ENCODE assay signal across 9 mouse cellular contexts in genomic region chr9:55430133-55430532, GRCm38 (mm10).
DNase-seq lines count a peak whose midpoint lies in the region; ATAC-seq and TF ChIP-seq lines count a peak whose summit lies in the region.
"Had no signal": no experiment of that assay in that cellular context is flagged by ENCODE, and none has a peak within 500 bp of the region (broad histone marks: within the 10 kb centered on the region; RNA-seq: fewer than 3 reads in every experiment).

No protein-coding gene starts in this region.

- H3K4me1 ChIP-seq in E14TG2a.4 (replicated peaks; ENCODE audit: low read depth, low read length): peaks cover 38% of the 10 kb centered on the region
- peaks cover 6% of the 10 kb centered on the region for H3K4me1 ChIP-seq in hindbrain, embryonic 16.5 days (ENCODE audit: control insufficient read depth, insufficient read depth, low read depth, low read length)
- H3K4me1 ChIP-seq: liver, embryonic 15.5 days had no signal

- no peak overlapping the region for H3K27ac ChIP-seq in hindbrain, embryonic 16.5 days (ENCODE audit: low read depth, low read length)
- no peak overlapping the region for H3K27ac ChIP-seq in gastrocnemius, adult 2 months
- H3K27ac ChIP-seq: liver, embryonic 15.5 days had no signal

- intact Hi-C loops in gastrocnemius, adult 2 months (cut with DNase I): no loop called here

- peak; percentile 43 for ATAC-seq in hindbrain, embryonic 16.5 days

- H3K9ac ChIP-seq in hindbrain, embryonic 16.5 days (ENCODE audit: low read depth, low read length): peak overlapping the region; percentile 47
- H3K9ac ChIP-seq: liver, embryonic 15.5 days had no signal

- no peaks in the 10 kb centered on the region for H3K36me3 ChIP-seq in E14TG2a.4 (ENCODE audit: insufficient read depth, low read length)
- no peaks in the 10 kb centered on the region for H3K36me3 ChIP-seq in hindbrain, embryonic 16.5 days (ENCODE audit: control insufficient read depth, insufficient read depth, low read length)
- H3K36me3 ChIP-seq: liver, embryonic 15.5 days had no signal

- peak; percentile 60 for DNase-seq in adrenal gland, postnatal 14 days
- DNase-seq in liver: peak; percentile 30
- DNase-seq in retina, embryonic 14.5 days (ENCODE audit: low spot score): peak; percentile 27
- DNase-seq in gastrocnemius, adult 2 months: no peak
- DNase-seq in T-cell, adult 2 months (ENCODE audit: low spot score): no peak
- no peak for DNase-seq in left cerebral cortex, adult 18-20 months (ENCODE audit: low spot score in 2 of 2)

- 33% methylated on average over 20 of the region's 20 CpGs for WGBS in hindbrain, embryonic 16.5 days

- H3K27me3 ChIP-seq in E14TG2a.4 (ENCODE audit: insufficient read depth, low read length): peaks cover 59% of the 10 kb centered on the region
- no peaks in the 10 kb centered on the region for H3K27me3 ChIP-seq in hindbrain, embryonic 16.5 days (replicated peaks; ENCODE audit: control insufficient read depth, insufficient read depth, low read length)

- H3K4me2 ChIP-seq in hindbrain, embryonic 16.5 days (ENCODE audit: low read length): peak overlapping the region; percentile 35
- H3K4me2 ChIP-seq: liver, embryonic 15.5 days had no signal

- no peak for TF ChIP-seq CTCF in E14TG2a.4 (conservative IDR thresholded peaks at IDR 0.05; ENCODE audit: low read length)
- no peak for TF ChIP-seq CTCF in gastrocnemius, adult 2 months (IDR thresholded peaks at IDR 0.05)

- H3K4me3 ChIP-seq in E14TG2a.4 (replicated peaks; ENCODE audit: low read length): peak overlapping the region; percentile 65
- peak overlapping the region; percentile 3; the same call in 1 of the 2 replicates for H3K4me3 ChIP-seq in hindbrain, embryonic 16.5 days (ENCODE audit: low read length)
- H3K4me3 ChIP-seq in gastrocnemius, adult 2 months: no peak overlapping the region
- H3K4me3 ChIP-seq: liver, embryonic 15.5 days had no signal

- no peaks in the 10 kb centered on the region for H3K9me3 ChIP-seq in E14TG2a.4 (ENCODE audit: low read length)
- no peaks in the 10 kb centered on the region for H3K9me3 ChIP-seq in hindbrain, embryonic 16.5 days (ENCODE audit: control insufficient read depth, low read length)
- H3K9me3 ChIP-seq: liver, embryonic 15.5 days had no signal

Comparison
In these comparisons a context has a peak if more than half of its experiments do, and no peak if none do; other contexts are left out.
1. DNase-seq: peak in adrenal gland, postnatal 14 days (single experiment), liver (single experiment) and retina, embryonic 14.5 days (single experiment); none in gastrocnemius, adult 2 months (single experiment), T-cell, adult 2 months (single experiment) and left cerebral cortex, adult 18-20 months (0 of 2).